Mouse (Mus musculus) testis, adult 2 months (tissue): Measurements from ENCODE around the gene Sf1.

Source experiments
- CTCF ChIP-seq: fragments of 200-500 bp; IDR thresholded peaks from 2 replicates; pipeline ENCODE4 v1.5.1; 2012; ENCODE audit warnings: low read depth, mild to moderate bottlenecking, inconsistent platforms, low read length, moderate library complexity; ENCODE audit not compliant: control insufficient read depth, insufficient read depth, insufficient replicate concordance
- POLR2A ChIP-seq: fragments of 200-500 bp; IDR thresholded peaks from 2 replicates; pipeline ENCODE4 v1.6.1; 2012; ENCODE audit warnings: low read depth, mild to moderate bottlenecking, inconsistent platforms, low read length, moderate library complexity; ENCODE audit not compliant: control insufficient read depth

DNA sequence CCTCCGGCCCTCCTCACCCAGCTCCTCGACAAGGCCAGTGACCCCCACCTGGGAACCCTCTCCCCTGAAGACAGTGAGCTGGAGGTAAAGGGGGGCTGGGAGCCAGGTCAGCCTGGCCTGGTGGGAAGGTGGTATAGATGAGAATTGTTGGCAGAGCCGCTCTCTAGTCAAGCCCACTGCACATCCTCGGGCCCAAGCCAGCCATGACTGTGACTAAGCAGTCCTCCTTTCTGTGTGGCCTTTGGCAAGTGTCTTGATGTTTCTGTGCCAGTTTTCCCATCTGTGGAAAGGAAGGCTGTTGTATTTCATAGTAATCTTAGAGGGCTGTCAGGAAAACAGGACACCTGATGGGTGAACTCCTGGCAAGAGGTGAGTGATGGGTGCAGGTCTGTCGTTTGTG lies 19.5 kb upstream of the Sf1 start:
- no peak for TF ChIP-seq CTCF
- no peak for TF ChIP-seq POLR2A
